Mouse (Mus musculus) kidney, adult 2 months (tissue): ENCODE data around the gene Llcfc1.

Experiments used
- CTCF ChIP-seq: fragments of 200-500 bp; conservative IDR thresholded peaks from 2 replicates; pipeline ENCODE4 v1.5.1; 2011; ENCODE audit warnings: low read depth, mild to moderate bottlenecking, control low read depth, low read length, moderate library complexity, mixed read lengths; ENCODE audit not compliant: insufficient read depth, insufficient read length
- POLR2A ChIP-seq: fragments of 200-500 bp; IDR thresholded peaks from one replicate; pipeline ENCODE4 v1.6.1; 2011; ENCODE audit warnings: low read depth, low read length, control low read depth

DNA sequence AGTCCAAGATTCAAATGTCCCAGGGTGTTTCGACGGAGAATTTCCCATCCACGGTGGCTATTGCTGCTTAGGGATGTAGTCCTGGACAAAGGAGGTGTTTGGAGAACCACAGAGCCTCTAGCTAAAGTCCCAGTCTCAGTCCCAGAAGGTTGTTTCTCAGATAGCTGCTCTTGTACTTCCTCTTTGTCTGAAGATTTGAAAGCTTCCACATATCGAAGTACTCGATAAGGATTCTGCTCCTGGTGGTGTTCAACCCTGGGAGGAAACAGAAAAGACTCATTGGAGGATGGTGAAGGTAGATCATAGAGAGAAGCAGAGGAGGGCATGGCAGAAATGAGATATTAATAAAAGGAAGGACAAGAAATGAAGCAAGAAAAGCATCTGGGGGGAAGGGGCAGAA is 31.1 kb upstream of the Llcfc1 start:
- no peak for TF ChIP-seq CTCF
- no peak for TF ChIP-seq POLR2A
